Mouse (Mus musculus) heart, embryonic 15.5 days (tissue): ENCODE measurements at regions not wholly inside any gene's neighbourhood (a gene's known extent, or its start where the extent isn't known, plus 50 kb on each side); places are given as distances from the start of the nearest gene placed in this dataset.

Experiments
- ATAC-seq: fragments of 200-750 bp; cut with Nextera tagmentation; replicated peaks from 2 replicates; pipeline ENCODE4 v1.8.0; 2017; ENCODE audit warnings: low read depth, moderate TSS enrichment; ENCODE audit not compliant: insufficient number of reproducible peaks, insufficient read depth, low FRiP score
- H3K27ac ChIP-seq: fragments of 300-500 bp; sonication (generic); 2 replicates; pipeline ENCODE4 v1.5.1; 2015; ENCODE audit warnings: mild to moderate bottlenecking, inconsistent platforms
- H3K27me3 ChIP-seq: fragments of 300-500 bp; sonication (generic); 2 replicates; pipeline ENCODE4 v1.6.1; 2015; ENCODE audit warnings: inconsistent platforms
- H3K36me3 ChIP-seq: fragments of 300-500 bp; sonication (generic); 2 replicates; pipeline ENCODE4 v1.6.1; 2015; ENCODE audit warnings: mild to moderate bottlenecking, inconsistent platforms
- H3K4me1 ChIP-seq: fragments of 300-500 bp; sonication (generic); replicated peaks from 2 replicates; pipeline ENCODE4 v1.6.1; 2015; ENCODE audit warnings: inconsistent platforms
- H3K4me2 ChIP-seq: fragments of 300-500 bp; sonication (generic); 2 replicates; pipeline ENCODE4 v1.6.1; 2015; ENCODE audit warnings: inconsistent platforms, mild to moderate bottlenecking, moderate library complexity
- H3K4me3 ChIP-seq: fragments of 300-500 bp; sonication (generic); 2 replicates; pipeline ENCODE4 v1.5.1; 2015; ENCODE audit warnings: mild to moderate bottlenecking, inconsistent platforms
- H3K9ac ChIP-seq: fragments of 300-500 bp; sonication (generic); 2 replicates; pipeline ENCODE4 v1.6.1; 2015; ENCODE audit warnings: mild to moderate bottlenecking, inconsistent platforms
- H3K9me3 ChIP-seq: fragments of 300-500 bp; sonication (generic); replicated peaks from 2 replicates; pipeline ENCODE4 v1.6.1; 2016; ENCODE audit warnings: inconsistent platforms
- WGBS: fragments of 180-500 bp; shearing (Covaris S2); methylation state at CpG from one replicate; pipeline ENCODE4 v1.1.7; 2015; ENCODE audit warnings: mixed read lengths; 5-methylcytosine and 5-hydroxymethylcytosine counted together

DNA sequence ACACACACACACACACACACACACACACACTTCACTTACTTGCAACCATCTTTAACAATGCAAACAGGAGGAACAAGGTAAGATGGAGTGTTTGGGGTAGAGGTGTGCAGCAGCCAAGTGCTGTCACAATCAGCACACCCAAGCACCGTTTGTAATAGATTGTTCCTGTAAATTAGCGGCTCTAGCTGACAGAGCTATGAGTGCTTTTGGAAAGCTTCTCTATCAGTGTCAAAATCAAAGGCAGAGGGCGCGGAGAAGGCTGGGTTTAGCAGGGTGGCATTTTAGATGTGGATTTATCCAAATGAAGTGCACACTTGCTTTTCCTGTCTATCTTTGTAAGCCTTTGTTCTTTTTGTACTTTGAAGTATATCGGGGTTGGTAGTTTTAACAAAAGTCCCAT lies 184.6 kb downstream of the Cog6 start:
- Histone ChIP-seq H3K4me3 (no peak overlapping the region), H3K4me2 (no peak overlapping the region), H3K27me3 (no peaks in the 10 kb centered on the region), H3K36me3 (no peaks in the 10 kb centered on the region), H3K27ac (no peak overlapping the region), H3K9ac (no peak overlapping the region), H3K9me3 (no peaks in the 10 kb centered on the region), H3K4me1 (0 out of 2 replicates have a peak, but pooled peaks cover 2% of the 10 kb centered on the region)
- no peak for ATAC-seq
- 70% methylated on average over 5 of the region's 5 CpGs for WGBS

DNA sequence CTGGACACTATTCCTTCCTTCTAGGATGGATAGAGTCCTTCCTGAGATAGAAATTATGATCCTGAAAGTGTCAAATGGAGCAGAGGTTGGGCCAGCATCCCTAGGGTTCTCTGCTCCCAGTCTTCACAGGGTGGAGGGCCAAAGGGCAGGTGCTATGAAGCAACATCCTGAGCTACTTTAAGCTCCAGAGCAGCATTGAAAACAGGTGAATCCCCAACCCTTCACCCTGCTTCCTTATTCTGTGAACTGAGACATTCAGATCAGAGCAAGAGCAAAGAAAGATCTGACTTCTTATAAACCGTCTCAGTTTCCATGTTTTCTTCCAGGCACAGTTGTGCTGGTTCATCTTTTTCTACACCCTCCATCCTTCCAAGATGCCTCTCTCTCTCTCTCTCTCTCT lies 185.1 kb downstream of the Cog6 start:
- Histone ChIP-seq H3K36me3 (no peaks in the 10 kb centered on the region), H3K27ac (no peak overlapping the region), H3K4me1 (no peaks in the 10 kb centered on the region), H3K4me2 (no peak overlapping the region), H3K4me3 (no peak overlapping the region), H3K27me3 (no peaks in the 10 kb centered on the region), H3K9ac (no peak overlapping the region), H3K9me3 (no peaks in the 10 kb centered on the region)
- no peak for ATAC-seq
- WGBS = 82% methylated on average over 1 of the region's 1 CpGs

DNA sequence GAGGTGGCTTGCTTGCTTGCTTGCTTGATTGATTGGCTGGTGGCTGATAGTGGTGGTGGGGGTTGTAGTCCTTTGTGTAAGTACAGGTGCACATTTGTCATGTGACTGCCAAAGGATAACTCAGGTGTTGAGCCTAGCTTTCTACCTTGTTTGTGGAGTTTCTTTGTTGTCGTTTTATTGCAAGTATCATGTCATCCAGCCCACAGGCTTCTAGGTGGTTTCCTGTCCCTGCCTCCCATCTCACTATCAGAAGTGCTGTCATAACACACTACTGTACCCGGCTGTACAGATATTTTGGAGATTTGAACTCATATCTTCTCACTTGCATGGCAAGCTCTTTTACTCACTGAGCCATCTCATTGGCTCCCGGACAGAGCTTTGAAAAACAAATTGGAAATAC lies 186.9 kb downstream of the Cog6 start:
- Histone ChIP-seq H3K36me3 (no peaks in the 10 kb centered on the region), H3K9ac (no peak overlapping the region), H3K9me3 (no peaks in the 10 kb centered on the region), H3K4me1 (no peaks in the 10 kb centered on the region), H3K27ac (no peak overlapping the region), H3K4me3 (no peak overlapping the region), H3K27me3 (no peaks in the 10 kb centered on the region), H3K4me2 (no peak overlapping the region)
- ATAC-seq = no peak
- WGBS = 80% methylated on average over 3 of the region's 3 CpGs

DNA sequence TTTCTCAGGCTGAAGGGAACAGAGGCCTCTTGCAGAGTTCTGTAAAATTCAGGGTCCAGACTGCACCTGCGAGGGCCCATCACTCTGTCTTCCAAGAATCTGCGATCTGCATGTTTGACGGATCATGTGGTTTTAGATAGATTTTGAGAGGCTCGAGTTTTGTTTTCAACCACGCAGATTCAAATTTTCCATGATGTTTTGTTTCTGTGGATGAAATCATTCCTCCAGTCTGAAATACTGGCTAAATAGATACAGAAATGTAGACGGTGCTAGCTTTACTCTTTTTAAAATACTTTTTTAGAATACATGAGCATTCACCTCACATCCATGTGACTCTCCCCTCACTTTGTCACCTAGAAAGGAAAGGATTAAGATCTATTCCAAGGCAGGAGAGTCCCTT lies 188.0 kb downstream of the Cog6 start:
- H3K4me3 ChIP-seq = no peak overlapping the region
- no peak overlapping the region for H3K9ac ChIP-seq
- H3K9me3 ChIP-seq = no peaks in the 10 kb centered on the region
- 82% methylated on average over 6 of the region's 6 CpGs for WGBS
- H3K27ac ChIP-seq = no peak overlapping the region
- H3K4me1 ChIP-seq = no peaks in the 10 kb centered on the region
- H3K4me2 ChIP-seq = no peak overlapping the region
- H3K27me3 ChIP-seq = no peaks in the 10 kb centered on the region
- H3K36me3 ChIP-seq = no peaks in the 10 kb centered on the region
- no peak for ATAC-seq

DNA sequence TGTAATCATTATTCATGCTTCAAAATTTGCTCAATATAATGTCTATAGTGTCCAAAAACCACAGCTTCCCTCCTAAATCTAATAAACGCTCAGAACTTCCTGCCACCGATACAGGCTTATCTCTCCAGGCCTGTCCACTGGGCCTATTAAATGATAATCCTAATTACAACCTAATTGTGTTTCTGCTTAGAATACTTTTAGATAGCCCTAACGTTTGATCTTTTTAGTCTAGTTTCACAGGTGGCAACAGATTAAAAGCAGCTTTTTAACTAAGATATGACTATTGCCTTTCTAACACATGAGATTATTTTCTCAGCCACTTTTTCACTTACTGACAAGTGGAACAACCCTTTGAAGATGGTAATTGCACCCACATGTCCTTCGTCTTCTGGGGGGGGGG lies 188.6 kb downstream of the Cog6 start:
- Histone ChIP-seq H3K27me3 (no peaks in the 10 kb centered on the region), H3K4me1 (no peaks in the 10 kb centered on the region), H3K4me3 (no peak overlapping the region), H3K9ac (no peak overlapping the region), H3K4me2 (no peak overlapping the region), H3K27ac (no peak overlapping the region), H3K9me3 (no peaks in the 10 kb centered on the region), H3K36me3 (no peaks in the 10 kb centered on the region)
- ATAC-seq = no peak
- 48% methylated on average over 4 of the region's 4 CpGs for WGBS

DNA sequence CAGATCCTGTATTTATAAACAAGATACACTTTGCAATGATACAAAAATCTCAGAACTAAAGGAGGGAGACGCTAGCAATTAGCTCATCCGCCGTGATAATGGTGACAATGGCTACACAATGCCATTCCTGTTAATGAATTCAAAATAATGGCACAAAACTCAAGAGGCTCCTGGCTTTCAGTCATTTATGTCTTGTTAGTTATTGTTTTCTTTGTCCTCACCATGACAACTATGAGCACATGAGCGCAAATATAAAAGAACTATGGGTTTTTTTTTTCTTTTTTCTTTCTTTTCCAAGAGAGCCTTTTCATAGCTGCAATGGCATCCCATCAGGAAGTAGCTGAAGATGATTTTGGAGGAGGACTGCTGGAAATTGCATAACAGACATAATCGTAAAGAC lies 194.2 kb downstream of the Cog6 start:
- 83% methylated on average over 5 of the region's 5 CpGs for WGBS
- H3K4me1 ChIP-seq = no peaks in the 10 kb centered on the region
- no peaks in the 10 kb centered on the region for H3K36me3 ChIP-seq

DNA sequence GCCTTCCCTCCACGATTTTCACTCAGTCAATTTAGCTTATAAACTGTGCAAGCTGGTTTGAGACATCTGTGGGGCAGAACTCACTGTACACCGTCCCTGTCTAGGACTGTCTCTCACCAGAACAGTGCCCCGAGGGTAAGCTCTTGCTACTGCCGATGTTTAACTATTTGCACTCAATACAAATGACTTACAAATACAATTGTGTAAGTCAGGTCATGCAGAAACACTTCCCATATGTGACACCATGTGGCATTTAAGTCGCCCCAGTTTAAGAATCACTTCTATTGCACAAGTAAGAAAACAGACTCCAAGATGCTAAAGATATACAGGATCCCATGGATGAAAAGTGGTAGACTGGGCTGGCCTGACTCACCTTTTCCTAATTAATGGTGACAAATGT lies 195.6 kb downstream of the Cog6 start:
- Histone ChIP-seq H3K36me3 (no peaks in the 10 kb centered on the region), H3K4me3 (no peak overlapping the region), H3K4me2 (no peak overlapping the region), H3K27me3 (no peaks in the 10 kb centered on the region), H3K27ac (no peak overlapping the region), H3K9ac (no peak overlapping the region), H3K9me3 (no peaks in the 10 kb centered on the region), H3K4me1 (no peaks in the 10 kb centered on the region)
- ATAC-seq = no peak
- WGBS = 51% methylated on average over 5 of the region's 5 CpGs

More for the DNA sequence above, 194.2 kb downstream of the Cog6 start:
- Histone ChIP-seq H3K27ac (no peak overlapping the region), H3K4me2 (no peak overlapping the region), H3K9ac (no peak overlapping the region), H3K27me3 (no peaks in the 10 kb centered on the region), H3K4me3 (no peak overlapping the region), H3K9me3 (no peaks in the 10 kb centered on the region)
- ATAC-seq = no peak

DNA sequence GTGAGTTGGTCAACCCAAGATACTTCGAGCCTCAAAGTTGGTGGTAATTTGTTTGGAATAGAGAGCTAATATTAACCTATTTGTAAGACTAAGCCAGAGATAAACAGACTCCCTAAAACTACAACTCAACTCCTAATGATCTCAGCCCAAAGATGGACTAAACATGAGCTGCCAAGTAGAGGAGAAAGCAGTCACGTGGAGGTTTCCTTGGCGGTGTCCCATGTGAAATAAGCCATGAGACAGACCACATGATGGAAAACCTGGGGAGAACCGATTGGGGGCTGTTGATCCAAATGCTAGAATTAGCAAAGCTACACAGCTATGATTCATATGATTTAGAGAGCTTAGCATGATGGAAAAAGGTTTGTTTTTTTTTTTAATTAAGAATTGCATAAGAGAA lies 198.6 kb downstream of the Cog6 start:
- Histone ChIP-seq H3K9ac (no peak overlapping the region), H3K27me3 (no peaks in the 10 kb centered on the region), H3K27ac (no peak overlapping the region), H3K4me1 (no peaks in the 10 kb centered on the region), H3K4me2 (no peak overlapping the region), H3K9me3 (no peaks in the 10 kb centered on the region), H3K4me3 (no peak overlapping the region), H3K36me3 (no peaks in the 10 kb centered on the region)
- ATAC-seq = no peak
- 78% methylated on average over 4 of the region's 4 CpGs for WGBS

DNA sequence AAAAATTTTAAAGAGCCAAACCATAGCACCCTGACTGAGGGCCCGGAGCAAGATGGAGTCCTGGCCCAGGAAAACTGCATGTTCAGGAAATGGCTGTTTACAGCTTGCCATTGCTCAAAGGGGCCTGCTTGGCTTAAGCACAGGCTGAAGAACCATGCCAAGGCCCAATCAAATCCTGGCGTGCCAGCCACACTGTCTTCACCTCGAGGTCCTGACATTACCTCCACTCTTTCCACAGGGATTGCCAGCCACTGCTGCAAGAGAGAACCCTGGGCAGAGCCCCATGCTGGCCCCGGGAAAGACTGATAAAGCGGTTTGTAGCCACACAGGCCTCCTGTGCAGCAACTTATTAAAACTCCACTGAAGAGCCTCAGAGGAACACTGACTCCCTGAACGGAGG lies 199.6 kb downstream of the Cog6 start:
- Histone ChIP-seq H3K27me3 (no peaks in the 10 kb centered on the region), H3K4me2 (no peak overlapping the region), H3K9ac (no peak overlapping the region), H3K9me3 (no peaks in the 10 kb centered on the region), H3K27ac (no peak overlapping the region), H3K4me1 (no peaks in the 10 kb centered on the region), H3K4me3 (no peak overlapping the region), H3K36me3 (no peaks in the 10 kb centered on the region)
- WGBS = 54% methylated on average over 6 of the region's 6 CpGs
- no peak for ATAC-seq

DNA sequence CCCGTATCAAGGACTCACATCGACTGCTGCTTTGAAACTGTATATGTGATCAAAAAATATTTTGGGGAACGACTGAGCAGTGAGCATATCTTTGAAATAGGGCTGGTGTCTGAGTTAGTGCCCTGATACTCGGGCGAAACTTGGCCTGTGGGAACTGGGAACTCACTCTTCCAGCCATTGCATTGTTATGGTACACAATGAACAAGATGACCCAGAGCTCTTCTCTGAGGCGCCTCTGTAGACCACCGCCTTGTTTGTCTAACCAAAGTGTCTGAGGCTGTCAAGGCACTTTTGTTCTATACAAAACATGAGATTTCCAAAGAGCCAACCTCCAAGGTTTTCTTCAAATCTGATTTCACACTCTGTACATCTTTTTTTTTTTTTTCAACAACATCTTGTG lies 201.5 kb downstream of the Cog6 start:
- no peak overlapping the region for H3K9ac ChIP-seq
- no peaks in the 10 kb centered on the region for H3K9me3 ChIP-seq
- 80% methylated on average over 7 of the region's 7 CpGs for WGBS
- H3K4me2 ChIP-seq = no peak overlapping the region
- no peaks in the 10 kb centered on the region for H3K4me1 ChIP-seq
- no peaks in the 10 kb centered on the region for H3K36me3 ChIP-seq
- H3K27ac ChIP-seq = no peak overlapping the region
- no peaks in the 10 kb centered on the region for H3K27me3 ChIP-seq
- no peak for ATAC-seq
- no peak overlapping the region for H3K4me3 ChIP-seq

DNA sequence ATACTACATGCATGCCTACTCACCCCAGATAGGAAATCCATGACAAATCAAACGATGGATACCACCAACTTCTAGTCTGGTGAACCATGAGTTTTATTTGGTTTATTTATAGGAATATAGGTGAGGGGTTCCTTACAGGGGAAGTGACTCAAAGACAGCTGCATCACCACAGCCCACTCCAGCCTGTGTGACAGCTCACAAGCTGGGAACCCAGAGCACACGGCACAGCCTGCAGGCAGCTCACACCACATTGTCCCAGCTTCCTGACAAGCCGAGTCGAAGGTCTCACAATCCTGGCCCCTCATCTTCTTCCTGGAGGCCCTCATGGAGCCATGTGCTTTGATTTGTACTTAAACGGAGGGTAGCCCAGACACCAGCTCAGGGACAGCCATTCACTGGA lies 214.7 kb downstream of the Cog6 start:
- no peaks in the 10 kb centered on the region for H3K9me3 ChIP-seq
- no peak for ATAC-seq
- H3K9ac ChIP-seq = no peak overlapping the region
- no peak overlapping the region for H3K4me3 ChIP-seq
- H3K27ac ChIP-seq = no peak overlapping the region
- peaks cover 9% of the 10 kb centered on the region for H3K4me1 ChIP-seq
- H3K27me3 ChIP-seq = no peaks in the 10 kb centered on the region
- no peak overlapping the region for H3K4me2 ChIP-seq
- H3K36me3 ChIP-seq = no peaks in the 10 kb centered on the region
- 67% methylated on average over 5 of the region's 5 CpGs for WGBS

DNA sequence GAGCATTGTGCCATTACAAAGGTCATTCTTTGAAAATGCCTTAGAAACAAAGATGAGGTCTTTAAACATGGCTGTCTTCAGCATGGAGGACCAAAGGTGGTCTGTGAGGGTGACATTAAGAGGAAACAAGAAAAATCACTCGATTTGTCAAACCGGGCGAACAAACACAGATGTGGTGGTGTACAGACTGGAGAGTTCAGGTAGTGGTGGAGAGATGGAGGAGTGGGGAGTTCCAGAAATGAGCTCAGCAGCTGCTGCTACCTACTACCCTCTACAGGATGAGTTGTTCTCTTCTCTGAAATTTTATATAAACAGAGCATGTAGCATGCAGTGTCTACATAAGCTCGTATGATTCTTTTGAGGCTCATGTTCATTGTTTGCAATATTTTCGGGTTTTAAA lies 215.6 kb downstream of the Cog6 start:
- 84% methylated on average over 5 of the region's 5 CpGs for WGBS

DNA sequence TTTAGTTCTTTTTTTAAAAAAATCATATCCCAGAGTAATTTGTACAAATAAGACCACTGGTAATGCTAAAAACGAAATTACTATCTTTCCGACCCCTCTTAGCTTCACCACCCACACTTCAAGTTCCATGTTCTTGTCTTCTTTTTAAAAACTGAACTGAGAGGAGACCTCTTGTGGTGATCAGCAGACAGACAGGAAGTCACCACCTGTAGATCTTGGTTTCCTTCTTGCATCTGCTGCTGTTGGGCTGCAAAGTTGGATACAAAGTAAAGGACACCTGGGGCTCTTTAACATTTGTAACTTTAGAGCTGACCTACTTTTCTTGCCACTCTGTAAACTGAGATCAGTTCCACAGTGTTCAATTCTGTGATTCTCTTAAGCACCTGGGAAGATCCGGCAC lies 216.4 kb downstream of the Cog6 start:
- no peaks in the 10 kb centered on the region for H3K27me3 ChIP-seq
- WGBS = 72% methylated on average over 3 of the region's 3 CpGs
- H3K9ac ChIP-seq = no peak overlapping the region
- no peak for ATAC-seq
- no peaks in the 10 kb centered on the region for H3K36me3 ChIP-seq
- no peak overlapping the region for H3K27ac ChIP-seq
- H3K4me1 ChIP-seq = peaks cover 9% of the 10 kb centered on the region
- no peaks in the 10 kb centered on the region for H3K9me3 ChIP-seq
- H3K4me3 ChIP-seq = no peak overlapping the region
- H3K4me2 ChIP-seq = no peak overlapping the region

More for the DNA sequence above, 215.6 kb downstream of the Cog6 start:
- no peaks in the 10 kb centered on the region for H3K27me3 ChIP-seq
- H3K4me1 ChIP-seq = peaks cover 9% of the 10 kb centered on the region
- H3K9ac ChIP-seq = no peak overlapping the region
- ATAC-seq = no peak
- H3K4me3 ChIP-seq = no peak overlapping the region
- no peak overlapping the region for H3K27ac ChIP-seq
- no peak overlapping the region for H3K4me2 ChIP-seq
- no peaks in the 10 kb centered on the region for H3K36me3 ChIP-seq
- no peaks in the 10 kb centered on the region for H3K9me3 ChIP-seq
